Mouse (Mus musculus) hindbrain, embryonic 16.5 days (tissue): ENCODE data around the gene Grip2. TPM values are rescaled to one million over a fixed set of nuclear protein-coding genes. Genes with fewer than 3 reads are reported as not detected.

Experiments used
- ATAC-seq: fragments of 200-750 bp; cut with Nextera tagmentation; 2 replicates; pipeline ENCODE4 v1.8.0; 2017; ENCODE audit warnings: moderate TSS enrichment, moderate library complexity
- H3K27ac ChIP-seq: fragments of 300-500 bp; sonication (generic); 2 replicates; pipeline ENCODE4 v1.5.1; 2014; ENCODE audit warnings: low read depth, mild to moderate bottlenecking, control low read depth, low read length, moderate library complexity
- H3K27me3 ChIP-seq: fragments of 300-500 bp; sonication (generic); replicated peaks from 2 replicates; pipeline ENCODE4 v1.6.1; 2014; ENCODE audit warnings: low read length; ENCODE audit not compliant: control insufficient read depth, insufficient read depth
- H3K36me3 ChIP-seq: fragments of 300-500 bp; sonication (generic); 2 replicates; pipeline ENCODE4 v1.6.1; 2014; ENCODE audit warnings: mild to moderate bottlenecking, low read length, moderate library complexity, mixed read lengths; ENCODE audit not compliant: control insufficient read depth, insufficient read depth
- H3K4me1 ChIP-seq: fragments of 300-500 bp; sonication (generic); 2 replicates; pipeline ENCODE4 v1.6.1; 2014; ENCODE audit warnings: low read depth, low read length; ENCODE audit not compliant: control insufficient read depth, insufficient read depth
- H3K4me2 ChIP-seq: fragments of 300-500 bp; sonication (generic); 2 replicates; pipeline ENCODE4 v1.6.1; 2014; ENCODE audit warnings: mild to moderate bottlenecking, low read length, control low read depth, moderate library complexity
- H3K4me3 ChIP-seq: fragments of 300-500 bp; sonication (generic); 2 replicates; pipeline ENCODE4 v1.5.1; 2014; ENCODE audit warnings: mild to moderate bottlenecking, low read length, control low read depth, moderate library complexity
- H3K9ac ChIP-seq: fragments of 300-500 bp; sonication (generic); 2 replicates; pipeline ENCODE4 v1.6.1; 2014; ENCODE audit warnings: low read depth, mild to moderate bottlenecking, control low read depth, low read length, moderate library complexity
- H3K9me3 ChIP-seq: fragments of 300-500 bp; sonication (generic); 2 replicates; pipeline ENCODE4 v1.6.1; 2014; ENCODE audit warnings: mild to moderate bottlenecking, low read length, moderate library complexity; ENCODE audit not compliant: control insufficient read depth
- WGBS: fragments of 180-500 bp; shearing (Covaris S2); extraction: QIAGEN DNeasy Blood & Tissue Kit; methylation state at CpG from one replicate; pipeline ENCODE4 v1.1.7; 2014; 5-methylcytosine and 5-hydroxymethylcytosine counted together
- polyA plus RNA-seq: library from polyadenylated mRNA; unstranded; fragments of >200 nt; fragmentation: Nextera tagmentation; extraction: Ambion mirVana; gene quantifications from 2 replicates; pipeline ENCODE4 v1.2.1, GENCODE M21; 2015

The Grip2 gene
- polyA plus RNA-seq, 1 experiment from 2014 or later: 6.3 TPM

GRCm38 (mm10) chr6:91728939-91729619, 98.0 kb downstream of the Grip2 start:
- WGBS: 27% methylated on average over 6 of the region's 6 CpGs
- H3K4me2 ChIP-seq: no peak overlapping the region
- peaks cover 14% of the 10 kb centered on the region for H3K36me3 ChIP-seq
- peak; percentile 12 for ATAC-seq
- no peak overlapping the region for H3K4me3 ChIP-seq
- peak overlapping the region; percentile 58 for H3K27ac ChIP-seq
- H3K27me3 ChIP-seq: no peaks in the 10 kb centered on the region
- no peak overlapping the region; the same call in 1 of the 2 replicates for H3K9ac ChIP-seq
- H3K9me3 ChIP-seq: no peaks in the 10 kb centered on the region
- peaks cover 18% of the 10 kb centered on the region for H3K4me1 ChIP-seq

GRCm38 (mm10) chr6:91727361-91727760, 99.7 kb downstream of the Grip2 start:
- H3K4me1 ChIP-seq: peaks cover 18% of the 10 kb centered on the region
- H3K27ac ChIP-seq: no peak overlapping the region
- no peaks in the 10 kb centered on the region for H3K9me3 ChIP-seq
- 73% methylated on average over 1 of the region's 1 CpGs for WGBS
- H3K36me3 ChIP-seq: peaks cover 21% of the 10 kb centered on the region
- H3K27me3 ChIP-seq: no peaks in the 10 kb centered on the region
- H3K4me3 ChIP-seq: no peak overlapping the region
- no peak overlapping the region for H3K4me2 ChIP-seq
- no peak for ATAC-seq
- no peak overlapping the region for H3K9ac ChIP-seq

- H3K36me3 ChIP-seq: peaks cover 13% of the 10 kb centered on the region
- peak overlapping the region; percentile 39 for H3K9ac ChIP-seq
- H3K27ac ChIP-seq: peak overlapping the region; percentile 49; the same call in 1 of the 2 replicates
- H3K27me3 ChIP-seq: no peaks in the 10 kb centered on the region
- no peak overlapping the region for H3K4me2 ChIP-seq
- WGBS: 24% methylated on average over 12 of the region's 12 CpGs
- no peak for ATAC-seq
- peaks cover 37% of the 10 kb centered on the region for H3K4me1 ChIP-seq
- H3K9me3 ChIP-seq: no peaks in the 10 kb centered on the region
- H3K4me3 ChIP-seq: no peak overlapping the region
Observed at GRCm38 (mm10) chr6:91721215-91721701, 105.8 kb downstream of the Grip2 start.

GRCm38 (mm10) chr6:91720588-91721214, 106.3 kb downstream of the Grip2 start:
- no peaks in the 10 kb centered on the region for H3K9me3 ChIP-seq
- ATAC-seq: peak; percentile 18
- peak overlapping the region; percentile 74 for H3K27ac ChIP-seq
- H3K4me3 ChIP-seq: no peak overlapping the region
- H3K9ac ChIP-seq: peak overlapping the region; percentile 47
- no peaks in the 10 kb centered on the region for H3K27me3 ChIP-seq
- WGBS: 29% methylated on average over 4 of the region's 4 CpGs
- H3K4me1 ChIP-seq: peaks cover 37% of the 10 kb centered on the region
- H3K4me2 ChIP-seq: peak overlapping the region; percentile 20; the same call in 1 of the 2 replicates
- peaks cover 10% of the 10 kb centered on the region for H3K36me3 ChIP-seq

- peak overlapping the region; percentile 47 for H3K9ac ChIP-seq
- peak overlapping the region; percentile 20; the same call in 1 of the 2 replicates for H3K4me2 ChIP-seq
- 2% methylated on average over 9 of the region's 9 CpGs for WGBS
- no peaks in the 10 kb centered on the region for H3K9me3 ChIP-seq
- peaks cover 37% of the 10 kb centered on the region for H3K4me1 ChIP-seq
- peak; percentile 79 for ATAC-seq
- H3K27me3 ChIP-seq: no peaks in the 10 kb centered on the region
- H3K4me3 ChIP-seq: no peak overlapping the region
- peak overlapping the region; percentile 74 for H3K27ac ChIP-seq
- peaks cover 11% of the 10 kb centered on the region for H3K36me3 ChIP-seq
Observed at GRCm38 (mm10) chr6:91719865-91720533, 107.1 kb downstream of the Grip2 start.

GRCm38 (mm10) chr6:91719042-91719747, 107.9 kb downstream of the Grip2 start:
- Histone ChIP-seq H3K4me2 (no peak overlapping the region), H3K27me3 (no peaks in the 10 kb centered on the region), H3K27ac (peak overlapping the region; percentile 74), H3K9ac (0 out of 2 replicates have a peak overlapping the region, but pooled peaks have one; percentile 2), H3K4me1 (peaks cover 37% of the 10 kb centered on the region), H3K36me3 (peaks cover 9% of the 10 kb centered on the region; the same call in 1 of the 2 replicates), H3K9me3 (no peaks in the 10 kb centered on the region), H3K4me3 (no peak overlapping the region)
- peak; percentile 76 for ATAC-seq
- 39% methylated on average over 6 of the region's 6 CpGs for WGBS

- Histone ChIP-seq H3K4me1 (peaks cover 40% of the 10 kb centered on the region), H3K36me3 (peaks cover 7% of the 10 kb centered on the region; the same call in 1 of the 2 replicates), H3K27me3 (no peaks in the 10 kb centered on the region), H3K9ac (no peak overlapping the region), H3K9me3 (no peaks in the 10 kb centered on the region), H3K4me3 (no peak overlapping the region), H3K4me2 (no peak overlapping the region), H3K27ac (peak overlapping the region; percentile 74)
- 33% methylated on average over 3 of the region's 3 CpGs for WGBS
- no peak for ATAC-seq
Observed at GRCm38 (mm10) chr6:91718603-91719002, 108.4 kb downstream of the Grip2 start.

- Histone ChIP-seq H3K4me1 (peaks cover 46% of the 10 kb centered on the region), H3K9me3 (no peaks in the 10 kb centered on the region), H3K4me2 (no peak overlapping the region), H3K27ac (peak overlapping the region; percentile 74), H3K4me3 (no peak overlapping the region), H3K36me3 (peaks cover 2% of the 10 kb centered on the region; the same call in 1 of the 2 replicates), H3K27me3 (no peaks in the 10 kb centered on the region), H3K9ac (no peak overlapping the region)
- WGBS: 60% methylated on average over 2 of the region's 2 CpGs
- ATAC-seq: no peak
Observed at GRCm38 (mm10) chr6:91718067-91718466, 109.0 kb downstream of the Grip2 start.
